Mouse (Mus musculus): Measurements from ENCODE around the gene Kmo.

Kmo gene

GRCm38 (mm10) chr1:175619814-175620431, at the start of gene Kmo:
Gene Kmo, plus strand, starts transcription at chr1:175620381.
- no peak for DNase-seq (ENCODE audit: low spot score)

DNA sequence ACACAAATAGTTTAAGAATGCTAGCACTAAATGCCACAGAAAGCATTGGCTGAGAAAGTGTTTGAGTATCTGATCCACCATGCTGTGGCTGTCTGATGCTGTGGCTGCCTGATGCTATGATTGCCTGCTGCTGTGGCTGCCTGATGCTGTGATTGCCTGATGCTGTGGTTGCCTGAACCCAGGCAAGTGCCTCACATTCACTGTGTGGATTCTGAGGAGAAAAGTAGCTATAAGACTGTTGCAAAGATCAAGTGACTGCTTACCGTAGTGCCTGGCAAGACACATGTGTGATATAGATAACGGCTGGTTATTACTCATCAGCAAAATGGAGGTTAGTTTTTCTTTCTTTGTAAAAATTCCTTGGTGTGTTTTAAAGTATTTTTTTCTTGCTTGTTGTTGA, 46.1 kb upstream of the Kmo start:
- no peak for DNase-seq (ENCODE audit: low spot score)

DNA sequence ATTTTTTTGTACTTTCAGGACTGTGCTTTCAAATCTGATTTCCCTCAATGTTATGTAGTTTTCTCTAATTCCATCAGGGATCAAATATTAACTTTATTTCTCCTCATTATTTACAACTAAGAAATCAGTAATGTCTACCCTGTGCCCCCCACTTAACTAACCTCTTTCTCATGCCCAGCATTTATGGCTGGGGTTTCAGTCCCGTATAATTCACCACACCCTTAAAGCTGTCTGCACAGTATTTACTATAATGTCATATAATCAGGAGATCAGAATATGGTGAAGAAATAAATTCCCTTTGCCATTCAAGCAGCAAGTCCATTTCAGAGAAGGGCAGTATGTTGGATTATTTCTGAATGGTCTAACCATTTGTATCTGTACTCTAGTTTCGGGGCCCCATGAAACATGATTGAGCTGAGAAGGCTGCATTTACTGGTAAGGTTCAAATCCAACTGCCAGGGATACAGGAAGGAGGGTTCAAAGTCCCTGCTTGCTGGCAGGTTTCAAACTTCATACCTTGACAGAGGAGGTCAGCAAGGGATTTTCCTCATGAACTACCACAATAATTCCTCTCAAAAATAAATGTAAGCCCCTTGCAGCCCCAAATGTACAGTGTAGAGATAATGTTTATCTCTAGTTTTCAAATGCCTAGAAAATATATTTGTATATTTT, 41.6 kb upstream of the Kmo start:
- no peak for DNase-seq (ENCODE audit: low spot score)

- no peak for DNase-seq (ENCODE audit: low spot score)
These were observed 40.5 kb upstream of the Kmo start for GRCm38 (mm10) chr1:175579598-175580235.

- no peak for DNase-seq (ENCODE audit: low spot score)
These were observed 39.8 kb upstream of the Kmo start for GRCm38 (mm10) chr1:175580346-175580745.

DNA sequence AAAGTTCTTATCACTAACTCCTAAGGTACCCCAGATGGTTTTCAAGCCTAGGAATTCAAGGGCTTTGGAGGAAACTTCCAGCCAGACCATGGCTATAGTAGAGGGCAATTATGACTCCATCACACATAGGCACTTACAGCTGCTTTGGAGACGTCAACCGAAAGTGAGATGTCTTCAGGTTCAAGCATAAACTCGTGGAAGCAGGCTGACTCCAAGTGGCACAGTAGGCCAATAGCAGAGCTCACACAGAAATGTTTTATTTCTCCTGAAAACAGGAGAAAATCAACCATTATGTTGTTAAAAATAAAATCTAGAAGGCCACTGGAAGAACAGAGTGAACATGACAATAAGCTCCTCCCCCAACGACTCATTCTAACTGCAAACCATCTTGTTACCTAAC, 37.4 kb upstream of the Kmo start:
- DNase-seq (ENCODE audit: low spot score), result no peak

DNA sequence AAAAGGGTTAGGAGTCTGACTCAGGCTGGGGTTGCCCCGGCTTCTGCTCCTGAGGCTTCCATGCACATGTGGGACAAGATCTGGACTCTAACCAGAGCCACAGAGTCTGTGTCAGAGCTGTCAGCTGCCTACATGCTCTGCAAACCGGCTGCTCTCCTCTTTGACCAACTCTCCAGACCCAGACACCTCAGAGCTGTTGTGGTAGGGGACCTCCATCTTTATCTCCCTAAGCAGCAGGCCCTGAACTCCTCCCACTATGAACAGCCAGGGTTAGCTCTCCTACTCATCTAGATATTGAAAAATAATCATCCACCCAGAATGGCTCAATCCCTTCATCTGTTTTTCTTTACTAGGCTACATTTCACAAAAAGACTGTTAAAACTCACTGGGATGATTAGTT, 34.9 kb upstream of the Kmo start:
- DNase-seq (ENCODE audit: low spot score), result no peak

GRCm38 (mm10) chr1:175586656-175587055, 33.5 kb upstream of the Kmo start:
- no peak for DNase-seq (ENCODE audit: low spot score)

DNA sequence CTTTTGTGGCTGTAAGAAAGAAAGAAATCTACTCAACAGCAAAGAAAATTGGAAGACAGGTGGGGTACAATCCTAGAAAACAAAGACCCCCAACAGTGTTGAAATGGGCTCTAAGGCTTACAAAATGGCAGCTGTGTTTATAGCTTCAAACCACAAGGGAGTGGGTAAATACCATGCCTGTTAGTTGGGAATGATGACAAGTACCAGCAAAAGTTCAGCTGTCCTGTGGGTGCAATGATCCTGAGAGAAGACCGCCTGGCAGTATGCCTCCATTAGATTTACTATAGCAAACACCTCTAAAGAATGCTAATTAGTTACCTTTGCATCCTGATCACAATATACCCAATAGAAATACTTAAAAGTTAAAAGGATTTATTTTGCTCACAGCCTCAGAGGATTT, 27.3 kb upstream of the Kmo start:
- DNase-seq (ENCODE audit: low spot score), result no peak

DNA sequence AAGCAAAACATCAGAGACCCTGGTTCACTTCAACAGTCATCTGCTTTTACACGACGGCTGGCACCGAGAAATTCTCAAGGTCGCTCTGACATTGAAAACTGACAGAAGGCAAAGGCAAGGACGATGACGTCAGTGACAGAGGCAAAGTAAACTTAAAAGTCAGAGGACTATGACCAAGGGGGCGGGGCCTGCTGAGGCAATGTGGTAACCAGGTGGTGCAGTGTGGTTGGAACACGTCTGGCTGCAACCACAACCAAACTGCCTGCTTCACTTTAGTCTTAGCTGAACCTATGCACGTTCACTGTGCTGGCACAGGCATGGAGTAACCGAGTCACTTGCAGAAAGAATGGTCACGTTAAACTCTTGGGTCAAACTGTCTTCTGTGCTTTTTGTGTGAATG, 17.9 kb upstream of the Kmo start:
- DNase-seq (ENCODE audit: low spot score), result no peak

- DNase-seq (ENCODE audit: low spot score), result peak; percentile 51
These were observed 16.8 kb upstream of the Kmo start for GRCm38 (mm10) chr1:175603390-175603789.

GRCm38 (mm10) chr1:175607308-175607707, 12.9 kb upstream of the Kmo start:
- no peak for DNase-seq (ENCODE audit: low spot score)

GRCm38 (mm10) chr1:175607838-175608585, 12.2 kb upstream of the Kmo start:
- no peak for DNase-seq (ENCODE audit: low spot score)

DNA sequence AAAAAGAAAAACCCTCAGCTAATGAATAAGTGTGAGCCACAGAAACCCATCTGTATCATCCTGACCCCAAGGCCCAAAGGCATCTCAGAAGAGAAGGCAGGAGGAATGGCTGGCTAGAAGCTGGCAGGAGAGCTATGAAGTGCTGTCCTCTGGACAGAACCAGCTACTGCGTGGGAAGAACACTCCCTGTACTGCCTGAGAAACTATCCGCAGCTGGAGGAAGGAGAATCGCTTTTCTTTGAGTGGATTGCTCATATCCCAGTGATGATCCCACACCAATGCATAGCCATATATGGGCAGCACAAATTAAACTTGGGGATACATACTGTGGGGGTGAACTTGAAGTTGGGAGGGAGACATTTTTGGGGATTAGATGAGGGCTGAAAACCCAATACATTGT, 11.5 kb upstream of the Kmo start:
- DNase-seq (ENCODE audit: low spot score), result no peak

DNA sequence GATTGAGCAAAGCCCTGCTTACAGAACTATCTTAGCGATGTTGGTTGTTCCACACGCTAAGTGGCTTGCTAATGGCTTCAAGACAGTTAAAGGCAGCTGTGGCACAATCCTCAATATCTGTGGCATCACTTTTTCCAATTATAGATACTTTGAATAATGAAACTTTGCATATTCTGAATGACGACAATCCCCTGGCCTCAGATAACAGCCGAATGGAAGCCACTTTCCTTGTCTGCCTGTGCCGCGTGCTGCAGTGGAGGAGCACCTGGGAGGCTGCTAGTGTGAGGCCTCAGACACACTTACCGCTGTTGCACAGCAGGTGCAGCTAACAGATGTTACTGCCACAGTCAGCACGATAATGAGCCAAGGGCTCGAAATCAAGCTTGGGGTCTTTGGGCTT, 5.2 kb upstream of the Kmo start:
- DNase-seq (ENCODE audit: low spot score), result no peak

- DNase-seq (ENCODE audit: low spot score), result no peak
These were observed 3.5 kb downstream of the Kmo start for GRCm38 (mm10) chr1:175623656-175624055.

- DNase-seq (ENCODE audit: low spot score), result peak; percentile 98
These were observed 5.2 kb downstream of the Kmo start, which contains the start of gene Fh1 for GRCm38 (mm10) chr1:175625257-175625879. Gene Fh1, minus strand, starts transcription at chr1:175625635.

- peak; percentile 68 for DNase-seq (ENCODE audit: low spot score)
These were observed 6.0 kb downstream of the Kmo start for GRCm38 (mm10) chr1:175625990-175626692.

DNA sequence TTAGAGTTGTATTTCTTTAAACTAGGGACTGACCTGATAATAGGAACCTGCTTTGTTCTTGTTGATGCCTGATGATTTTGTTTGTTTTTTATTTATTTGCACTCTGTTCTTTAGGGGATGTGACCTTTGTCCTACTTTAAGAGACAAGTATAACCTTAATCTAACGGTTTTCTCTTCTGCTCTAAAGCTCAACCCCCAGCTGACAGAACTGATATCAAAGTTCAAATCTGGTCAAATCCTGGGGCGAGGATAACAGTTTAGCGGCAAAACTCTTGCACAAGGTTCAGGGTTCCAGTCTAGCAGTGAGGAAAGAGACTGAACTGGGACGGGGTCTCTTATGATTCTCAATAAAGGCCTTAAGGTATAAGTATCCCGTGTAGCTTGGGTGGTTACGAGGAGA, 9.1 kb downstream of the Kmo start:
- no peak for DNase-seq (ENCODE audit: low spot score)

GRCm38 (mm10) chr1:175630345-175630744, 10.2 kb downstream of the Kmo start:
- no peak for DNase-seq (ENCODE audit: low spot score)

DNA sequence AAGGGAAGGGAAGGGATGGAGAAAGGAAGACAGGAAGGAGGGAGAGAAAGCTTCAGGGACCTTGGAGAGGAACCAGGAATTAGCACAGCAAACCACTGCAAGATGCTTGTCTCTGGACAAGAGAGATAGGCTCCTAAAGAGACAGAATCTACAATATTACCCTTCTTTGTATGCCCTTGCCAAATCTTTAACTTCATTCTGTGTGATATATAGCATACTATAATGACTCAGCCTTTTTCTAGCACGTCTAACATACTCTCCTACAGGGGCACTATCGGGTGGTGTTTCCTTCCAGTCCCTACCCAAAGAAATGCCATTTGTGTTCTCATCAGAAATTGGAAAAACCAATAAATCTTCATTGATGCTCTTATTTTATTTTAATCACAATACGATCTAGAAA, 10.9 kb downstream of the Kmo start:
- no peak for DNase-seq (ENCODE audit: low spot score)

All from MN1 (cell line).